Mouse (Mus musculus) heart, embryonic 11.5 days (tissue): ENCODE measurements around the gene Fam229a. TPM values are rescaled to one million over a fixed set of nuclear protein-coding genes. Genes with fewer than 3 reads are reported as not detected.

Experiments used
- ATAC-seq: fragments of 200-750 bp; cut with Nextera tagmentation; replicated peaks from 2 replicates; pipeline ENCODE4 v1.8.0; 2017; ENCODE audit warnings: moderate library complexity; ENCODE audit not compliant: insufficient number of reproducible peaks, low FRiP score, low TSS enrichment
- H3K27ac ChIP-seq: fragments of 300-500 bp; sonication (generic); 2 replicates; pipeline ENCODE4 v1.5.1; 2014; ENCODE audit warnings: mild to moderate bottlenecking, low read depth, low read length
- H3K27me3 ChIP-seq: fragments of 300-500 bp; sonication (generic); 2 replicates; pipeline ENCODE4 v1.6.1; 2014; ENCODE audit warnings: mild to moderate bottlenecking, low read length, mixed read lengths; ENCODE audit not compliant: control insufficient read depth, insufficient read depth
- H3K36me3 ChIP-seq: fragments of 300-500 bp; sonication (generic); 2 replicates; pipeline ENCODE4 v1.6.1; 2014; ENCODE audit warnings: mild to moderate bottlenecking, low read length, moderate library complexity, mixed read lengths; ENCODE audit not compliant: control insufficient read depth, insufficient read depth
- H3K4me1 ChIP-seq: fragments of 300-500 bp; sonication (generic); 2 replicates; pipeline ENCODE4 v1.6.1; 2014; ENCODE audit warnings: low read length; ENCODE audit not compliant: control insufficient read depth, insufficient read depth
- H3K4me2 ChIP-seq: fragments of 300-500 bp; sonication (generic); 2 replicates; pipeline ENCODE4 v1.6.1; 2014; ENCODE audit warnings: mild to moderate bottlenecking, moderate library complexity
- H3K4me3 ChIP-seq: fragments of 300-500 bp; sonication (generic); 2 replicates; pipeline ENCODE4 v1.5.1; 2014; ENCODE audit warnings: low read depth, low read length
- H3K9ac ChIP-seq: fragments of 300-500 bp; sonication (generic); 2 replicates; pipeline ENCODE4 v1.6.1; 2014; ENCODE audit warnings: mild to moderate bottlenecking, low read depth, low read length, moderate library complexity
- H3K9me3 ChIP-seq: fragments of 300-500 bp; sonication (generic); replicated peaks from 2 replicates; pipeline ENCODE4 v1.6.1; 2016; ENCODE audit warnings: low read length; ENCODE audit not compliant: control insufficient read depth
- WGBS: fragments of 180-500 bp; shearing (Covaris S2); extraction: QIAGEN DNeasy Blood & Tissue Kit; methylation state at CpG from one replicate; pipeline ENCODE4 v1.1.7; 2014; ENCODE audit not compliant: insufficient replicate concordance; 5-methylcytosine and 5-hydroxymethylcytosine counted together
- polyA plus RNA-seq: library from polyadenylated mRNA; unstranded; fragments of >200 nt; fragmentation: Nextera tagmentation; extraction: Ambion mirVana; gene quantifications from 2 replicates; pipeline ENCODE4 v1.2.1, GENCODE M21; 2014

The Fam229a gene
- polyA plus RNA-seq, result not detected in 2 replicates

GRCm38 (mm10) chr4:129490972-129491880 is at the start of gene Fam229a, which contains the start of gene Tssk3:
Fam229a (plus strand) TSS chr4:129491190.
Tssk3 (minus strand) TSS chr4:129491022.
- no peak within 1 kb of the TSS for H3K27ac ChIP-seq
- no peaks in the 10 kb centered on the region for H3K9me3 ChIP-seq
- H3K4me2 ChIP-seq, result peak within 1 kb of the TSS; percentile 76
- peaks cover 22% of the 10 kb centered on the region for H3K27me3 ChIP-seq
- peak within 1 kb of the TSS; percentile 43 for H3K4me3 ChIP-seq
- 0 out of 2 replicates have a peak, but pooled peaks have one; percentile 33 for ATAC-seq
- WGBS, result 5% methylated on average over 70 of the region's 70 CpGs
- peaks cover 10% of the 10 kb centered on the region for H3K4me1 ChIP-seq
- peak within 1 kb of the TSS; percentile 64 for H3K9ac ChIP-seq
- H3K36me3 ChIP-seq, result peaks cover 3% of the 10 kb centered on the region; the same call in 1 of the 2 replicates

- Histone ChIP-seq H3K9me3 (no peaks in the 10 kb centered on the region), H3K4me1 (peaks cover 7% of the 10 kb centered on the region; the same call in 1 of the 2 replicates), H3K4me3 (no peak overlapping the region), H3K27ac (no peak overlapping the region), H3K36me3 (no peaks in the 10 kb centered on the region), H3K4me2 (no peak overlapping the region), H3K9ac (no peak overlapping the region), H3K27me3 (peaks cover 4% of the 10 kb centered on the region; the same call in 1 of the 2 replicates)
- 63% methylated on average over 8 of the region's 8 CpGs for WGBS
- ATAC-seq, result no peak
These were observed 43.6 kb upstream of the Fam229a start for GRCm38 (mm10) chr4:129447360-129447759.

GRCm38 (mm10) chr4:129447778-129448563 is 43.0 kb upstream of the Fam229a start:
- Histone ChIP-seq H3K36me3 (no peaks in the 10 kb centered on the region), H3K9me3 (no peaks in the 10 kb centered on the region), H3K27ac (no peak overlapping the region), H3K9ac (no peak overlapping the region), H3K27me3 (no peaks in the 10 kb centered on the region), H3K4me2 (no peak overlapping the region), H3K4me3 (no peak overlapping the region), H3K4me1 (peaks cover 7% of the 10 kb centered on the region; the same call in 1 of the 2 replicates)
- 67% methylated on average over 11 of the region's 11 CpGs for WGBS
- ATAC-seq, result no peak

GRCm38 (mm10) chr4:129448713-129449112 is 42.3 kb upstream of the Fam229a start:
- H3K4me2 ChIP-seq, result no peak overlapping the region
- H3K9ac ChIP-seq, result no peak overlapping the region
- no peaks in the 10 kb centered on the region for H3K9me3 ChIP-seq
- no peak overlapping the region for H3K27ac ChIP-seq
- peaks cover 7% of the 10 kb centered on the region; the same call in 1 of the 2 replicates for H3K4me1 ChIP-seq
- ATAC-seq, result no peak
- WGBS, result 76% methylated on average over 6 of the region's 6 CpGs
- H3K36me3 ChIP-seq, result no peaks in the 10 kb centered on the region
- no peaks in the 10 kb centered on the region for H3K27me3 ChIP-seq
- no peak overlapping the region for H3K4me3 ChIP-seq

- 62% methylated on average over 2 of the region's 2 CpGs for WGBS
- Histone ChIP-seq H3K9me3 (no peaks in the 10 kb centered on the region), H3K4me3 (no peak overlapping the region), H3K4me1 (0 out of 2 replicates have a peak, but pooled peaks cover 3% of the 10 kb centered on the region), H3K9ac (no peak overlapping the region), H3K27me3 (no peaks in the 10 kb centered on the region), H3K27ac (no peak overlapping the region), H3K36me3 (no peaks in the 10 kb centered on the region), H3K4me2 (no peak overlapping the region)
- no peak for ATAC-seq
These were observed 40.1 kb upstream of the Fam229a start for GRCm38 (mm10) chr4:129450851-129451250.

- no peak for ATAC-seq
- H3K27me3 ChIP-seq, result no peaks in the 10 kb centered on the region
- H3K4me1 ChIP-seq, result 0 out of 2 replicates have a peak, but pooled peaks cover 3% of the 10 kb centered on the region
- no peaks in the 10 kb centered on the region for H3K36me3 ChIP-seq
- no peak overlapping the region for H3K27ac ChIP-seq
- H3K4me2 ChIP-seq, result no peak overlapping the region
- no peak overlapping the region for H3K9ac ChIP-seq
- H3K9me3 ChIP-seq, result no peaks in the 10 kb centered on the region
- no peak overlapping the region for H3K4me3 ChIP-seq
- WGBS, result 82% methylated on average over 15 of the region's 15 CpGs
These were observed 39.4 kb upstream of the Fam229a start for GRCm38 (mm10) chr4:129451471-129452169.

- Histone ChIP-seq H3K36me3 (no peaks in the 10 kb centered on the region), H3K9me3 (no peaks in the 10 kb centered on the region), H3K4me2 (no peak overlapping the region), H3K27me3 (no peaks in the 10 kb centered on the region), H3K9ac (no peak overlapping the region), H3K27ac (no peak overlapping the region), H3K4me3 (no peak overlapping the region), H3K4me1 (no peaks in the 10 kb centered on the region)
- peak; percentile 14; the same call in 1 of the 2 replicates for ATAC-seq
- 3% methylated on average over 5 of the region's 5 CpGs for whole genome bisulfite sequencing
These were observed 35.7 kb upstream of the Fam229a start for GRCm38 (mm10) chr4:129455265-129455664.

- Histone ChIP-seq H3K4me3 (no peak overlapping the region), H3K9ac (no peak overlapping the region), H3K27ac (no peak overlapping the region), H3K27me3 (no peaks in the 10 kb centered on the region), H3K4me2 (no peak overlapping the region), H3K4me1 (no peaks in the 10 kb centered on the region), H3K9me3 (no peaks in the 10 kb centered on the region), H3K36me3 (no peaks in the 10 kb centered on the region)
- ATAC-seq, result no peak
- 49% methylated on average over 5 of the region's 5 CpGs for WGBS
These were observed 34.9 kb upstream of the Fam229a start for GRCm38 (mm10) chr4:129456126-129456525.
